Mouse (Mus musculus): ENCODE measurements around the gene 1810009A15Rik. TPM values are rescaled to one million over a fixed set of nuclear protein-coding genes. Genes with fewer than 3 reads are reported as not detected.
"Not testable (repeated sequence)": the region's sequence is repeated elsewhere in the genome, so short reads cannot be mapped to it uniquely, and the experiment has no call there.

Gene 1810009A15Rik
- 10 to 100 TPM; 46.8 to 53.6 TPM for total RNA-seq (2021)
- polyA plus RNA-seq (2012; rRNA removed): 4.3 and 5.6 TPM in 2 replicates
- long read RNA-seq, transcript 1810009A15Rik-201 (4 exons, 806 nt): major isoform, 43 of 51 reads
- long read RNA-seq, transcript 1810009A15Rik-203 (3 exons, 784 nt): minor isoform, 5 of 51 reads
- long read RNA-seq, partial matches to known transcripts: 0 of 51 reads
- long read RNA-seq, other reads (novel, unspliced or antisense): 2 of 51 reads

DNA sequence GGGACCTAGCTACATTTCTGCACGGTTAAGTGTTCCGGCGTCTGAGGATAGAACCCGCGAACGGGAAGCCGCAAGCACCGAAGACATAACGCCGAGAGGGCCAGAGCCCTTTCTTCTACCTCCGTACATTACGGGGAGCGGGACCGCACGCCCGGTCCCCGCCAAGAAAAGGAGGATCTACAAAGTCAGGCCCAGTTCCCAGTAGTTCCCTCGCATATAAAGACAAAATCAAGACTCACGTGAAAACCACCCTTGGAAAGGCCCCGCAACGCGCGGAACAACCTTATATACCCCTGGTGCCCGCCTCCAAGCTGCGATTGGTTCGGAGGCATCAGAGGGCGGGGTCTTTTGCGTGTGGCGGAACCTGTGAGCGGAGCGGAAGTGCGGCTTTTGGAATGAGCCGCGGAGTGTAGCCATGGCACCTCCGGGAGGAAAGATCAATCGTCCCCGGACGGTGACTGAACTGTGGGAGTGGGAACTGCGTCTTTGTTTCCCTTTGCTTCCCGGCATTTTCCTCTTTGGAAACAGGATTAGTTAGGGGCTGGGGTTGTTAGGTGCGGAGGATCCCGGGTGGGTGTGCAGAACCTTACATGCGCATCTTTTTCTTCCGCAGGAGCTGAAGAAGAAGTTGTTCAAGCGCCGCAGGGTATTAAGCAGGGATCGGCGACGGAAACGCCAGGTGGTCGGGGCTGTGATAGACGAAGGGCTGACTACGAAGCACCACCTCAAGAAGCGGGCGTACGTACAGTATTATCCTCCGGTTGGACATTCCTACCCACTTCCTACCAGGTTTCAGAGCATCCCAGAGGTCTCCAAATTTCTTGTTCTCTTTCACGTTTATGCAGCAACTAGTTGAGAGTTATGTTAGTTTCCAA lies at the start of gene 1810009A15Rik, which contains the start of gene Gm49416:
Gene 1810009A15Rik (plus strand): TSS at position 343 of the 875 bp plus-strand sequence.
Gene Gm49416 (plus strand): TSS at position 416 of the 875 bp plus-strand sequence.
- peak; percentile 96 for DNase-seq

DNA sequence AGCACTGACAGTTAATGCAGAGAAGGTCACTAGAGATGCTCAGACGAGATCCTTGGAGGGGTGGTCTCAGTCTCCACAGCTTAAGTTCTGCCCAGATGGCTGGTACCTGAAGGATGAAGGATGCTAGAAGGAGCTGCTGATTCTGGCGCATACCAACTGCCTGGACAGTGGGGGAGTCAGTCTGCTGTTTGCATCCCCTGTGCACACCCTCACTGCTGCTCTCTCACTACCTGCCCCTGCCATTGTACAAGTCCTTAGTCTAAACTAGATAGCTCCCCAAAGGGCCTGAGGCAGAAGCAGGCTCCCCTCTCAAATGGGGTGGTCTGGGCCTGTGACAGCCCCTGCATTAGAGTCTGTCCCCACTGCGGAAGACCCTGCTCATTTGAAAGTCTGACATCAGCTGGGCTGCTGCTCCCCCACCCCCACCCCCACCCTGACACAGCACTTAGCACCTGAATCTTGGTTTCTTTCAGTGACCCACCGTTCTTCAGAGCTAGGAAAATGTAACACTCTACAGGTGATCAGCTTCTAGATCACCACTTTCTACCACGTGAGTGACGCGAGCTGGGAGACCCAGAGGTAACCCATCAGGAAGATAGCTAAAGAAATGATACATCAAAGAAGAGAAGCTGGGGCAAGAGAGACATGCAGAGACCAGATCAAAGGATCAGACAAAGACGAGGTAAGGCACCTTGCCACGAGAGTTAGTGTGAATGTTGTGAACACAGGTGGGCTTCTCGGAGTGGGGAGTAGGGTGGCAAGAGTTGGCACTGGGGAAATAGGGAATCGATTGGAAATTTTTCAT lies 49.3 kb upstream of the 1810009A15Rik start, which contains the start of gene Gng3:
Gene Gng3 (minus strand): TSS at position 92 of the 805 bp plus-strand sequence.
- DNase-seq: no peak

DNA sequence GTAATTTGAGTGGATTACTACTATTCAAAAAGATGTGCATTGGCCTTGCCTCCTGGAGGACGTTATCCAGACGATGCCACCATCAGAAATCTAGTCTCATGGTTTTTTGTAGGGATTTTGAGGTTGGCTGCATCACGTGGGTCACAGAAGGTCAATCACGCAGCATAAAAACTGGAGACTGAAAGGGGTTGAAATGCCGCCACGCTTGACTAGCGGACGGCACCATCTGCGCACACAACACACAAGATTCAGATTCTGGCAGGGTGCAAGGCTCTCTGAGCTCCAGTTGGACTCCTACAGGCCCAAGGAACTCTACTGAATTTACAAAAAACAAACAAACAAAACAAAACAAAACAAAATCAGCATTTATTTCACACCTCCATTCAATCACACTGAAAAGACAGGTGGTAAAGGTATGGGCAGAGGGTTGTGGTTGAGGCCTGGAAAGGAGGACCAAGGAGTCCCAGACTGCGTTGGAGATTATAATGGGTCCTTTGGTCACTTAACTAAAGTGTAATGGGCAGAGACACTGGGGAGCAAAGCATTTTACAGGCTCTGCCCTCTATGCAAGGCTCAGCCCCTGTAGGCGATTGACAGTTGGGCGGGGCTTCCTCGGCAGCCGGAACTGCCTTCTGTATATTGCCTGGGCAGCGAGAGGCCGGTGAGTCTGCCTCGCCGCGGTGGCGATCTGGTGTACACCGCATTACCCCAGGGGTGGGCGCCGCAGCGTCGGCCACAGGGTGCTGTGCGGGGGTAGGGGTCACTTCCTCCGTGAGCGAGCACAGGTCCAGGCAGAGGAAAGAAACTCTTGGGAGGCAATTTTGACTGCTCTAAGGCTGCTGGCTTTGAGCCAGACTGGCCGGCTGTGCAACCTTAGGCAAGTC lies 48.5 kb upstream of the 1810009A15Rik start:
- peak; percentile 90 for DNase-seq

DNA sequence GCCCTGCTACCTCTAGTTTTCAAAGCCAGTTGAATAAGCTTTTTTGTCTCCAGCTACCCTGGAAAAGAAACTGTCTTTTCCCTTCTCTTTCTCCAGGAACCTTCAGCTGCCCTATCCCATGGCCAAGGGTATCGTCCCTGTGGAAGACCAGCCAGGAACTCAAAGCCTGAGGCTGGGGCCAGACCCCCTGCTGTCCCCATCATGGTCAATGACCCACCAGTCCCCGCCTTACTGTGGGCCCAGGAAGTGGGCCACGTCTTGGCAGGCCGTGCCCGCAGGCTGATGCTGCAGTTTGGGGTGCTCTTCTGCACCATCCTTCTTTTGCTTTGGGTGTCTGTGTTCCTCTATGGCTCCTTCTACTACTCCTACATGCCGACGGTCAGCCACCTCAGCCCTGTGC lies 47.6 kb upstream of the 1810009A15Rik start:
- no peak for DNase-seq

DNA sequence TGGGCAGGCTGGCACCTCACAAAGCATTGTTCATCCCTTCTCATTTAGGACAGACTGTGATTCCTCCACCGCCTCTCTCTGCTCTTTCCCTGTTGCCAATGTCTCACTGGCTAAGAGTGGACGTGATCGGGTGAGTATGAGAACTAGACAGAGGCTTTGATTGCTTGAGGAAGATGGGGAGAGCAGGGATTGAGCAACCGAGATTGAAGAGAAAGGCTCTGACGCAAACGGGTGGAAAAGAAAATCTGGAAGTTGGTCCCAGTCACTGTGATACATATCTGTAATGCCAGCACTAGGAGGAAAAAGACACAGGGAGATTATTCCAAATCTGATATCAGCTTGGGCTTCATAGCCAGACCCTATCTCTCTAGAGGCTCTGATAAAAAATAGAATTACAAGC lies 45.7 kb upstream of the 1810009A15Rik start:
- DNase-seq: no peak

DNA sequence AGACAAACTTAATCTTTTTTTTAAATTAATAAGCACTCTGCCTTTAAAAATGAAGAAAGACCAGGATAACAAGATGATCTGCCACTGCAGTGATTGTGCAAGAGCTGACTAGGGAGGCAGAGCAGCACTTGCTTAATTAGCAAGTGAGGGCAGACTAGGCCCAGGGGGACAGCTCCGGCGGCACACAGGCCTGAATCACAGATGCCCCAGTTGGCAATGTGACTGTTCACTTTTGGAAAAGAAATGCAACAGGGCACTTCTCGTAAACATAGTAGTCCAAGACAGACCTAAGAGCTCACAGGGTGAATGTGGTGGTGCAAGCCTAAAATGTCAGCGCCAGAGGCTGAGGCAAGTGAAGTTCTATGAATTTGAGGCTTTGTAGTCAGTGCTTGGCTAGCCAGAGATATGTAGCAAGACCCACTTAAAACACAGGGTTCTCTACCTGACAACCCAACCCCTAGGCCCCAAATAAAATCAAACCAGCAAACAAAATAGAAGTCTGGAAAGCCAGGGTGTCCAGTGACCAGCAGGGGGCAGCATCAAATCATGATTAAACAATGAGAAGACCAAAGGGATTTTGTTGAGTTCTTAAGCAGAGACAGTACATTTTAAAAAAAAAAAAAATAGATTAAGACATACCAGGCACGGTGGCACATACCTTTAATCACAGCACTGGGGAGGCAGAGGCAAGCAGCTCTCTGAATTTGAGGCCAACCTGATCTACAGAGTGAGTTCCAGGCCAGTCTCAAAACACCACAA lies 44.1 kb upstream of the 1810009A15Rik start:
- peak; percentile 76 for DNase-seq

DNA sequence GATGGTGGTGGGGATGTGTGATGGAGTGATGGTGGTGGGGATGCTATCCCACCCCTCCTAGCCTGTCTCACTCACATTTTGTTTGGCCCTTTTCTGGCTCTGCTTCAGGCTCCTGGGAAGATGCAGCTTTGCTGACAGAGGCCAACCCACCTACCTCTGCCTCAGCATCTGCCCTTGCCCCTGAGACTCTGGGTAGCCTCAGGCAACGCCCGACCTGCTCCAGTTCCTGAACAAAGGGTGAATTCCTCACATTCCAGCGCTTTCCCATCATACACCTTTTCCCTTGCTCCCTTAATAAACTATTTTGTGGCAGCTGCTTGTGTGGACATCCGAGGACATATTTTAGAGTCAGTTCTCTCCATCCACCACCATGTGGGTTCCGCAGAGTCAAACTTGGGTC lies 40.3 kb upstream of the 1810009A15Rik start:
- no peak for DNase-seq

DNA sequence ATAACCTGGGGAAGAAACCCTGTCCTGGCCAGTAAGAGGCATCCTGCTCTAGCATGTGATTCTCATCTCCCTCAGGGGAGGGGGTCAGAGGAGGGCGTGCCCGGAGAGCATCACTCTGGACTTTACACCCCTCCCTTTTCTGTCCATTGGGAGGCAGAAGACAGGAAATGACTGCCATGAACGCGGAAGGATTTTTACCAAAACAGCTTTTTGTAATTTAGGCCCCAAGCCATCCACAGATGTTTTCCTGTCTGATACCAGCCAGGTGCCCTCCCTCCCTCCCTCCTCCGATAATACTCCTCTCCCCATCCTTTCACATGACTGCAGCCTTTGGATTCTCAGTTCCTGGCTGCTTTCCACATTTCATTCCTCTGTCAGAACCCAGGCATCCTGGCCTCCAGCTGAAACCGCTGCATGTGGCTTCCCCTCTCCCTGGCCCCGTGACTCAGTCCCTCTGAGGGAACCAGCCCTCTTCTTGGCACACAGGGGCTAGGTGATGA lies 38.2 kb upstream of the 1810009A15Rik start, which contains the start of gene Lrrn4cl:
Gene Lrrn4cl (plus strand): TSS at position 367 of the 500 bp plus-strand sequence.
- DNase-seq: peak; percentile 63

DNA sequence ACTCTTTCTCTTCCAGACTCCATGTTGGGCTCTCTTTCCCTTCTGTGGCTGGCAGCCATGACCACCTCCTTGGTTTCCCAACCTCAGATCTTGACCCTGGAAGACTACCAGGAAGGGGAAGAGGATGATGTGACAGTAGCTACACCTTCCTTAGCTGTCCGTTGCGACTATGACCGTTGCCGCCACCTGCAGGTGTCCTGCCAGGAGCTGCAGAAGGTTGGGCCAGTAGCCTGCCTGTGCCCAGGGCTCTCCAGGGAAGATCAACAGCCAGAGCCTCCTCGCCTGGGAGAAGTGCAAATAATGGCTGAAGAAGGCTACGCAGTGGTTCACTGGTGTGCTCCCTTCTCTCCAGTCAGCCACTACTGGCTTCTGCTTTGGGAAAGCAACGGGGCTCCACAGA lies 37.0 kb upstream of the 1810009A15Rik start:
- DNase-seq: no peak

DNA sequence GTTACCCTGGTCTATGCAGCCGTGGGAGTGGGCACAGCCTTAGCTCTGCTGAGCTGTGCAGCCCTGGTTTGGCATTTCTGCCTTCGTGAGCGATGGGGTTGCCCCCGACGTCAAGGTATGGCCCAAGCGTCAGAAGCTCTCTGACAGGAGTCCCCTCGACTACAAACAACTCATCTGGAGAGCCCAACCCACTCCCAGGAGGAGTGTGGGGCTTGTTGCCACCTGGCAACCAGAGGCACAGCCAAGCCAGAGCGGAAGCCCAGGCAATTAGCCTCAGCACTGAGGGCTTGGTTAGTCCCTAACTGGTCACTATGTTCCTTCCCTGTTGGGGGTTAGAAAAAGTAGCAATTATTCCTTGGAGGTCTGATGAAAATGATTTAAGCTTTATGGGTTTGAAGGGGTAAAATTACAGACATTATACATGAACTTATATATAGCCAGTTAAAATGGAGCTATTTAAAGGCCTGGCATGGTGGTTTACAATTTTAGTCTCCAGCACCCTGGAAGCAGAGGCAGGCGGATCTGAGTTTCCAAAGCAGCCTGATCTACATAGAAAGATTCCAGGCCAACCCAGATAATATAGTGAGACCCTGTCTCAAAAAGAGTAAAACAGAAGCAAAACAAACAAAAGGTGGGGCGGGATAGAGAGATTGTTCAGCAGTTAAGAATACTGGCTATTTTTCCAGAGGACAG lies 36.3 kb upstream of the 1810009A15Rik start:
- DNase-seq: no peak

DNA sequence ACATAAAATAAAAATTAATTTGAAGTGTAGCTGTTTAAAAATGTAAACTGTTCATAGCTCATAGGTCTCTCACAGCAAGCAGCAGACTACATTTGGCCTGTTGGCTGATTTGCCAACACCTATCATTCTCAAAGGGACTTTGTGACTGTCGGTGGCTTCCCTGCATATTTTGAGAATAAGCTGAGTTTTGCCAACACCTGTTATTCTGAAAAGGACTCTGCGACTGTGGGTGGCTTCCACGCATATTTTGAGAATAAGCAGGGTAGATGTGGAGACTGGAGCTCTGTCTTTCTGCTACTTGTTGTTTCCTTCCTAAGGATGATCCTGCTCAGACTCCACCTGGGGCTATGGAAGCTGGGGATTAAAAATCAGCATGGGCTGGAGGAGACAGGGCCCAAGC lies 35.5 kb upstream of the 1810009A15Rik start:
- DNase-seq: no peak

DNA sequence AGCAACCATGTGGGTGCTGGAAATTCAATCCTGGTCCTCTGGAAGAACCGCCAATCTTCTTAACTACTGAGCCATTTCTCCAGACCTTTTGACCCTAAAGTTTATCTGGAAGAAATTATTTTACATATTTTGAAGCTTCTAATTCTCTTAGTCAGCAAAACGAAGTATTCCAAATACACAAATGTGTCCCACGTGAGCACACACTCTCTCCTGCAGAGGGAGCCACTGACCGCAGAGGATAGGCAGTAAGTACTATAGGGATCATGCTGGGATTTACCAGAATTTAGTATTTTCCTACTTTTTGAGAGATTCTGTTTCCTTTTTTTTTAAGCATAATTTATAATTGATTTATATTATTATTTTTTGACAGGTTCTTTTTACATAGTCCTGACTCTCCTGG lies 31.0 kb upstream of the 1810009A15Rik start:
- DNase-seq: peak; percentile 60

DNA sequence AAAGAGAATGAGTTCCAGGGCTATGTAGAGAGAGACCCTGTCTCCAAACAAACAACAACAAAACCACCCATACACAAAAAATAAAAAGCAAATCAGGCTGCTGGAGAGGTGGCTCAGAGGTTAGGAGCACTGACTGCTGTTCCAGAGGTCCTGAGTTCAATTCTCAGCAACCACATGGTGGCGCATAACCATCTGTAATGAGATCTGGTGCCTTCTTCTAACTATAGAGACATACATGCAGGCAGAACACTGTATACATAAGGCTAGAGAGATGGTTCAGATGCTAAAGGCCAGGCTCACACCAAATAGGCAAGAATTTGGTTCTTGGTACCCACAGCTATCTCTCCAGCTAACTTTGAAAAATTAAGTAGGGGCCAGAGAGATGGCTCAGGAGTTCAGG lies 29.6 kb upstream of the 1810009A15Rik start:
- DNase-seq: no peak

DNA sequence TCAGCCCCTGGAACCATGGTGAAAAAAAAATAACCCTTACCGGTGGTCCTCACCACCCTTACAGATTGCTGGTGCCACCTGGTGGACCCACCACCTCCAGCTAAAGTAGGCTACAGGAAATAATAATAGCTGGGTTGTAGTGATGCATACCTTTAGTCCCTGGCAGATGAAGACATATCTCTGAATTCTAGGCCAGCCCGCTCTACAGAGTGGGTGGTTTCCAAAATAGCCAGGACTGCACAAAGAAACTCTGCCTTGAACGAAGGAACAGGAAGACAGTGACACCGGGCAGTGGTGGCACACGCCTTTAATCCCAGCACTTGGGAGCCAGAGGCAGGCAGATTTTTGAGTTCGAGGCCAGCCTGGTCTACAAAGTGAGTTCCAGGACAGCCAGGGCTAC lies 24.4 kb upstream of the 1810009A15Rik start:
- DNase-seq: no peak

DNA sequence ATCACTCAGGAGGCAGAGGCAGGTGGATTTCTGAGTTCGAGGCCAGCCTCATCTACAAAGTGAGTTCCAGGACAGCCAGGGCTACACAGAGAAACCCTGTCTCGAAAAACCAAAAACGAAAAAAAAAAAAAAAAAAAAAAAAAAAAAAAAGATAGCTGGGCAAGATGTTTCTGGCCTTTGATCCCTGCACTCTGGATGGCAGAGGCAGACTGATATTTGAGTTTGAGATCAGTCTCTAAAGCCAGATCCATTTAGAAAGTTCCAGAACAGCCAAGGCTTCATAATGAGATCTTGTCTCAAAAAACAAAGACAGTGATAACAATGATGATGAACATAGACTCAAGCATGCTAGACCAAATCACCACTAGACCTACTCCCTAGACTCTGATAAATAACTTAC lies 18.3 kb upstream of the 1810009A15Rik start:
- not testable (repeated sequence) for DNase-seq

DNA sequence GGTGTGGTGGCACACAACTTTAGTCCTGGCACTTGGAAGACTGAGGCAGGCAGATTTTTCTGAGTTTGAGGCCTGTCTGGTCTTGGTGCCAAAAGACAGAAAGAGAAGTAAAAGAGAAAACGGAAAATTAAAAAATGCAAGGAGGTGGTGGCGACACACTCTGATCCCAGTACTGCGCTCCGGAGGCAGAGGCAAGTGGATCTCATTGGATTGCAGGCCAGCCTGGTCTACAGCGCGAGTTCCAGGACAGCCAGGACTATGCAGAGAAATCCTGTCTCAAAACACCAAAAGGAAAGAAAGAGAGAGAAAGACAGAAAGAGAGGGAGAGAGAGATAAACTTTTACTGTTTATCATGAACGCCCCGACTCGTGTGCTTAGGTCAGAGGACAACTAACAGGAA lies 17.8 kb upstream of the 1810009A15Rik start:
- no peak for DNase-seq

DNA sequence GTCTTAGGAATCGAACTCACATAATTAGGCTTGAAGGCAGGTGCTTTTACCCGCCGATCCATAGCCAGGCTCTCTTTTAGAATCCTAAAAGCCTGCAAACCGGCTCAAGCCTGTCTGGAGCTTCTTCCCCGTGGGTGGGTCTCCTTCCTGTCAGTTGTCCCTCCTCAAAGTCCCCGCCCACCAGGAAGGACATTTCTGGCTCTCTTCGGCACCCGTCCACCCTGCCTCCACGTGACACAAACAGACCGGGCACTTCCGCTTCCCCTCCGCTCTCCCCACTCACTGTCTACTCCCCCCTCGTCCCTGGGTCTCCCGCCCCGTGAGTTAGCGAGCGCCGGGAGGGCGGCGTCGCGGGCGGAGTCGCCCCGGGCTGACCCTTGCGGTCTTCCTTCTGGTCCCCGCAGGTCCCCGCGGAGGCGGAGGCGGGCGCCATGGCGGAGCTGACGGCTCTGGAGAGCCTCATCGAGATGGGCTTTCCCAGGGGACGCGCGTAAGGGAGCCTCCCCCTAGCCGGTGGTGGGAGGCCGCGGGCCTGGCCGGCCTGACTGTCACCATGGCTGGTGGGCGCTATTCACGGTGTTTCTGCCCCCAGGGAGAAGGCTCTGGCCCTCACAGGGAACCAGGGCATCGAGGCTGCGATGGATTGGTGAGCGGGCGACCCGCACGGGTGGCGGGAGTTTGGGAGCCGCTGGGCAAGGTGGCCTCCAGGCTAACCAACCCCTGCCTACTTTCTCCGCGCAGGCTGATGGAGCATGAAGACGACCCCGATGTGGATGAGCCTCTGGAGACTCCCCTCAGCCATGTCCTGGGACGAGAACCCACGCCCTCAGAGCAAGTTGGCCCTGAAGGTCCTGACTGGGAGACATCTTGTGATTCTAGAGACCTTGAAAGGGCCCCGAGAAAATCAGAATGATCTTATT lies 17.1 kb upstream of the 1810009A15Rik start, which contains the start of gene Ubxn1:
Gene Ubxn1 (plus strand): TSS at position 230 of the 920 bp plus-strand sequence.
- peak; percentile 99 for DNase-seq

DNA sequence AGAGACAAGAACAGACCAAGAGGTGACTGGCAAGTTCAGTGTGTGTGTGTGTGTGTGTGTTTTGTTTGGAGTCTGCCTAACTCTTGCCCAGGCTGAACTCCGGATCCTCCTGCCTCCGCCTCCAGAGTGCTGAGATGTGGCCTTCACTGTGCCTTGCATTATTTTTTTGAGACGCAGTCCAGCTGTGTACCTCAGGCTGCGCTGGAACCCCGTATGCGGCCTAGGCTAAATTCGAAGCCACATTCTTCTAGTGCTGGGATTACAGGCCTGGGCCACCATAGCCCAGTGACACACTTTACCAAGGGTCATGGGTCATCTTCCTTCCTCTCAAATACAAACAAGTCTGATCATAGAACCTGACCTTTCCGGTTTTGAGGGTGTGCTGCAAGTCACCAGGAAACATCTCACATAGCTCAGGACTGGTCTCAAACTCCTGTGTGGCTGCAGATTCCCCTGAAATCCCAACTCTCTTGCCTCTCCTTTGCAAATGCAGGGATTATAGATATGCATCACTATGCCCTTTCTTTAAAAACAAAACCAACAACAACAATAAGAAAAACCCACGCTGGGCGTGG lies 16.3 kb upstream of the 1810009A15Rik start:
- peak; percentile 36 for DNase-seq

Measured in adrenal gland, adult 2 months (tissue).